Mouse (Mus musculus) CH12.LX (cell line): ENCODE results near the gene Nr1h4. TPM values are rescaled to one million over a fixed set of nuclear protein-coding genes. Genes with fewer than 3 reads are reported as not detected.

Source experiments
- DNase-seq: peaks from one replicate; pipeline ENCODE4 v3.0.0-alpha.2; 2013; ENCODE audit errors: extremely low read depth
- H3K27ac ChIP-seq: 2 replicates; pipeline ENCODE4 v1.5.1; 2012; ENCODE audit warnings: low read depth, mild to moderate bottlenecking, control low read depth, moderate library complexity; ENCODE audit not compliant: insufficient read depth
- H3K27me3 ChIP-seq: replicated peaks from 2 replicates; pipeline ENCODE3; 2012; ENCODE audit warnings: inconsistent platforms
- H3K36me3 ChIP-seq, 2 experiments: replicated peaks in 1 of 2; 2 replicates each; pipeline versions ENCODE3 to v1.6.1; 2012; ENCODE audit warnings: inconsistent platforms in 1 of 2, low read length in 1 of 2, mild to moderate bottlenecking in 1 of 2, mixed read lengths in 1 of 2, moderate library complexity in 1 of 2; ENCODE audit not compliant: control insufficient read depth in 1 of 2, insufficient read depth in 1 of 2
- H3K4me1 ChIP-seq, 2 experiments: 2 replicates each; pipeline ENCODE4 v1.6.1; 2012; ENCODE audit warnings: inconsistent platforms in 1 of 2, moderate library complexity in 1 of 2; ENCODE audit not compliant: insufficient read depth in 2 of 2, control insufficient read depth in 1 of 2
- H3K4me2 ChIP-seq: 2 replicates; pipeline ENCODE4 v1.6.1; 2012; ENCODE audit warnings: low read depth, mild to moderate bottlenecking, control low read depth; ENCODE audit not compliant: poor library complexity, insufficient read depth, severe bottlenecking
- H3K4me3 ChIP-seq, 3 experiments: fragments of 150-350 bp in 1 of 3; sonication (generic) in 1 of 3; replicated peaks in 1 of 3; 2 replicates each; pipeline versions ENCODE3 to v1.5.1; 2011 to 2012; ENCODE audit warnings: low read depth in 2 of 3, low read length in 2 of 3, mild to moderate bottlenecking in 2 of 3, moderate library complexity in 2 of 3, control low read depth in 1 of 3, improper control_type of control experiment in 1 of 3, inconsistent platforms in 1 of 3, mixed read lengths in 1 of 3; ENCODE audit not compliant: poor library complexity in 1 of 3
- H3K79me2 ChIP-seq: replicated peaks from 2 replicates; pipeline ENCODE4 v1.6.1; 2012; ENCODE audit warnings: mild to moderate bottlenecking, moderate library complexity; ENCODE audit not compliant: control insufficient read depth, poor library complexity, insufficient read depth, severe bottlenecking; ENCODE audit errors: extremely low read depth
- H3K9ac ChIP-seq: 2 replicates; pipeline ENCODE4 v1.6.1; 2012; ENCODE audit warnings: low read depth, mild to moderate bottlenecking, control low read depth, moderate library complexity; ENCODE audit not compliant: insufficient read depth
- H3K9me3 ChIP-seq: replicated peaks from 2 replicates; pipeline ENCODE3; 2012; ENCODE audit warnings: low read length, inconsistent platforms, mixed read lengths
- BHLHE40 ChIP-seq: IDR thresholded peaks from 2 replicates; pipeline ENCODE4 v1.6.1; 2011; ENCODE audit warnings: mild to moderate bottlenecking, low read depth, low read length, improper control_type of control experiment
- CHD2 ChIP-seq: IDR thresholded peaks from 2 replicates; pipeline ENCODE4 v1.6.1; 2011; ENCODE audit warnings: low read length, improper control_type of control experiment
- CTCF ChIP-seq, 2 experiments: IDR thresholded peaks in 1 of 2; conservative IDR thresholded peaks in 1 of 2; 2 replicates each; pipeline ENCODE4 v1.5.1; 2011 to 2012; ENCODE audit warnings: low read depth in 2 of 2, low read length in 2 of 2, improper control_type of control experiment in 1 of 2, inconsistent platforms in 1 of 2, mild to moderate bottlenecking in 1 of 2, moderate library complexity in 1 of 2
- ELF1 ChIP-seq: IDR thresholded peaks from 2 replicates; pipeline ENCODE4 v1.6.1; 2014; ENCODE audit warnings: low read depth, mild to moderate bottlenecking, inconsistent platforms, low read length, improper control_type of control experiment
- ETS1 ChIP-seq: conservative IDR thresholded peaks from 2 replicates; pipeline ENCODE4 v1.6.1; 2012; ENCODE audit warnings: low read depth, mild to moderate bottlenecking, inconsistent platforms, low read length, improper control_type of control experiment, moderate library complexity
- GABPA ChIP-seq: IDR thresholded peaks from 2 replicates; pipeline ENCODE4 v1.6.1; 2012; ENCODE audit warnings: low read depth, low read length, improper control_type of control experiment, inconsistent platforms; ENCODE audit not compliant: insufficient replicate concordance
- HCFC1 ChIP-seq: IDR thresholded peaks from 2 replicates; pipeline ENCODE4 v1.6.1; 2012; ENCODE audit warnings: low read depth, mild to moderate bottlenecking, inconsistent platforms, low read length, improper control_type of control experiment
- JUND ChIP-seq: conservative IDR thresholded peaks from 2 replicates; pipeline ENCODE4 v1.6.1; 2011; ENCODE audit warnings: low read depth, low read length, improper control_type of control experiment
- KAT2A ChIP-seq: IDR thresholded peaks from 2 replicates; pipeline ENCODE4 v1.6.1; 2012; ENCODE audit warnings: low read length, improper control_type of control experiment, inconsistent platforms; ENCODE audit not compliant: insufficient replicate concordance
- MAFK ChIP-seq: IDR thresholded peaks from 2 replicates; pipeline ENCODE4 v1.6.1; 2011; ENCODE audit warnings: low read length, improper control_type of control experiment; ENCODE audit not compliant: insufficient replicate concordance
- MYC ChIP-seq: IDR thresholded peaks from 2 replicates; pipeline ENCODE4 v1.6.1; 2011; ENCODE audit warnings: low read depth, mild to moderate bottlenecking, improper control_type of control experiment, low read length
- NELFE ChIP-seq: IDR thresholded peaks from 2 replicates; pipeline ENCODE4 v1.6.1; 2011; ENCODE audit warnings: low read depth, low read length, improper control_type of control experiment
- NRF1 ChIP-seq: IDR thresholded peaks from 2 replicates; pipeline ENCODE4 v1.6.1; 2014; ENCODE audit warnings: low read depth, mild to moderate bottlenecking, inconsistent platforms, low read length, improper control_type of control experiment, moderate library complexity
- PAX5 ChIP-seq: IDR thresholded peaks from 2 replicates; pipeline ENCODE4 v1.6.1; 2012; ENCODE audit warnings: low read length, inconsistent platforms, mixed read lengths
- POLR2A ChIP-seq: IDR thresholded peaks from 2 replicates; pipeline ENCODE4 v1.6.1; 2011; ENCODE audit warnings: low read depth, mild to moderate bottlenecking, improper control_type of control experiment, low read length
- POLR2AphosphoS2 ChIP-seq: IDR thresholded peaks from 2 replicates; pipeline ENCODE4 v1.6.1; 2011; ENCODE audit warnings: low read depth, low read length, improper control_type of control experiment
- RAD21 ChIP-seq: IDR thresholded peaks from 2 replicates; pipeline ENCODE4 v1.6.1; 2011; ENCODE audit warnings: low read depth, mild to moderate bottlenecking, low read length, improper control_type of control experiment, moderate library complexity
- TBP ChIP-seq: conservative IDR thresholded peaks from 2 replicates; pipeline ENCODE4 v1.6.1; 2011; ENCODE audit warnings: low read depth, low read length, improper control_type of control experiment
- TCF12 ChIP-seq: IDR thresholded peaks from 2 replicates; pipeline ENCODE4 v1.6.1; 2014; ENCODE audit warnings: low read depth, mild to moderate bottlenecking, inconsistent platforms, low read length, improper control_type of control experiment
- UBTF ChIP-seq: IDR thresholded peaks from 2 replicates; pipeline ENCODE4 v1.6.1; 2012; ENCODE audit warnings: low read depth, mild to moderate bottlenecking, inconsistent platforms, low read length, improper control_type of control experiment, moderate library complexity
- USF1 ChIP-seq: IDR thresholded peaks from 2 replicates; pipeline ENCODE4 v1.6.1; 2014; ENCODE audit warnings: low read depth, mild to moderate bottlenecking, inconsistent platforms, low read length, improper control_type of control experiment
- USF2 ChIP-seq: conservative IDR thresholded peaks from 2 replicates; pipeline ENCODE4 v1.6.1; 2011; ENCODE audit warnings: low read depth, low read length, improper control_type of control experiment
- ZC3H11A ChIP-seq: IDR thresholded peaks from 2 replicates; pipeline ENCODE4 v1.6.1; 2012; ENCODE audit warnings: low read depth, mild to moderate bottlenecking, inconsistent platforms, low read length, improper control_type of control experiment
- ZKSCAN1 ChIP-seq: IDR thresholded peaks from 2 replicates; pipeline ENCODE4 v1.6.1; 2012; ENCODE audit warnings: low read depth, inconsistent platforms, low read length, improper control_type of control experiment, borderline replicate concordance
- ZMIZ1 ChIP-seq: IDR thresholded peaks from 2 replicates; pipeline ENCODE4 v1.6.1; 2012; ENCODE audit warnings: low read depth, mild to moderate bottlenecking, inconsistent platforms, low read length, improper control_type of control experiment
- ZNF384 ChIP-seq: IDR thresholded peaks from 2 replicates; pipeline ENCODE4 v1.6.1; 2012; ENCODE audit warnings: low read depth, low read length, improper control_type of control experiment, inconsistent platforms
- dilution Hi-C: fragments of 300-500 bp; cut with MboI; formaldehyde crosslinking; loops from 2 replicates; pipeline ENCODE4 v1.14.3; 2020; ENCODE audit warnings: low sequenced_read_pairs; ENCODE audit not compliant: extremely low pct_unique_long_range_greater_than_20kb, extremely low pct_ligation_motif_present
- in situ Hi-C: fragments of 300-500 bp; cut with MboI; formaldehyde crosslinking; loops from 3 replicates; pipeline ENCODE4 v1.14.3; 2019; ENCODE audit warnings: low sequenced_read_pairs, low pct_ligation_motif_present, low pct_unique_long_range_greater_than_20kb, mixed read lengths
- polyA plus RNA-seq: library from polyadenylated mRNA; unstranded; fragments of >175 nt; gene quantifications from 2 replicates; pipeline ENCODE4 v1.2.1, GENCODE M21; 2012; ENCODE audit warnings: low read depth; ENCODE audit not compliant: insufficient read length
- total RNA-seq, 2 experiments: library from RNA; depleted of rRNA; stranded (reverse); fragments of 300-350 nt in 1 of 2; fragments of >200 nt in 1 of 2; gene quantifications; 2 replicates each; pipeline ENCODE4 v1.2.3; 2012 to 2014

Gene Nr1h4
- total and polyA plus RNA-seq, 3 experiments, result not detected

DNA sequence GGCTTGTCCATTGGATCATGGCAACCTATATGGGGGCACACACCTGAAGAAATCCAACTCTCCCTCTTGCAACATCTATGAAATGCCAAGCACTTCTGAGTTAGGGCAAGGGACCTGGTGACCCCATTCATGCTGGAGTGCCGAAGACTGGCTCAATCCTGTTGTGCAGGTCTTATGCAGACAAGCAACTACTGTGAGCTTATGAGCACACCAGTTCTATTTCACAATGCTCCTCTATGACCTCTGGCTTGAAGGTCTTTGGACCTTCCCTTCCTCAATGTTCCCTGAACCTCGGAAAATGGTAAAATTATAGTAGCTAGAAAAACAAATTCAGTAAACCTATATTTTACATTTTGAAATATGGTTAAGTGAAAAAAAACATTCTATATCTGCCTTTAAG lies 115.4 kb downstream of the Nr1h4 start:
- no peak overlapping the region for H3K4me2 ChIP-seq
- 0 out of 2 replicates have a peak, but pooled peaks cover 2% of the 10 kb centered on the region for H3K79me2 ChIP-seq
- no peak overlapping the region for H3K27ac ChIP-seq
- dilution Hi-C loops (no loop called here), in situ Hi-C loops (no loop called here)
- no peak for DNase-seq
- peaks cover 0 to 12% of the 10 kb centered on the region in 2 experiments; a peak in 2 of 4 replicates for H3K4me1 ChIP-seq
- no peaks in the 10 kb centered on the region for H3K27me3 ChIP-seq
- TF ChIP-seq TCF12 (no peak), NRF1 (no peak), POLR2AphosphoS2 (no peak), USF1 (no peak), ETS1 (no peak), NELFE (no peak), KAT2A (no peak), ZMIZ1 (no peak), BHLHE40 (no peak), ZNF384 (no peak), TBP (no peak), GABPA (no peak), POLR2A (no peak), CHD2 (no peak), PAX5 (no peak), ELF1 (no peak)
- no peaks in the 10 kb centered on the region for H3K9me3 ChIP-seq
- no peak overlapping the region for H3K9ac ChIP-seq
- no peak overlapping the region for H3K4me3 ChIP-seq
- H3K36me3 ChIP-seq, result peaks cover 32 to 82% of the 10 kb centered on the region in 2 experiments

- Histone ChIP-seq H3K79me2 (no peaks in the 10 kb centered on the region), H3K36me3 (peaks cover 34 to 79% of the 10 kb centered on the region in 2 experiments), H3K4me2 (no peak overlapping the region), H3K27me3 (no peaks in the 10 kb centered on the region), H3K27ac (no peak overlapping the region), H3K4me3 (no peak overlapping the region), H3K9me3 (no peaks in the 10 kb centered on the region), H3K9ac (no peak overlapping the region), H3K4me1 (peaks cover 0 to 12% of the 10 kb centered on the region in 2 experiments; a peak in 2 of 4 replicates)
- TF ChIP-seq ZKSCAN1 (no peak), POLR2AphosphoS2 (no peak), JUND (no peak), ELF1 (no peak), MAFK (no peak), GABPA (no peak), ZC3H11A (no peak), ETS1 (no peak), TCF12 (no peak), USF2 (no peak), TBP (no peak), MYC (no peak), ZMIZ1 (no peak), HCFC1 (no peak), CHD2 (no peak), ZNF384 (no peak), RAD21 (no peak; the same call in 1 of the 2 replicates), CTCF (conservative IDR thresholded peaks at IDR 0.05 in 1 of 2, IDR thresholded peaks at IDR 0.05 in 1 of 2; ENCODE audit: low read depth in 2 of 2, low read length in 2 of 2) (no peak; a peak in 1 of 4 replicates), UBTF (no peak)
- dilution Hi-C loops, result no loop called here
- in situ Hi-C loops, result no loop called here
- DNase-seq, result peak; percentile 36
Observed at GRCm38 (mm10) chr10:89415478-89415877, 117.9 kb downstream of the Nr1h4 start.
